Mouse (Mus musculus) ES-Bruce4 (cell line): Measurements from ENCODE around the gene Rab11fip5.

Source experiments
- CTCF ChIP-seq: IDR thresholded peaks from one replicate; pipeline ENCODE4 v1.8.1; 2011; ENCODE audit warnings: low read depth, low read length
- EP300 ChIP-seq: IDR thresholded peaks from 2 replicates; pipeline ENCODE4 v1.6.1; 2011; ENCODE audit warnings: low read depth, low read length; ENCODE audit not compliant: insufficient read depth
- POLR2A ChIP-seq: IDR thresholded peaks from one replicate; pipeline ENCODE4 v1.8.1; 2011; ENCODE audit warnings: low read length; ENCODE audit not compliant: insufficient read depth

GRCm38 (mm10) chr6:85304966-85305365 is 69.5 kb downstream of the Rab11fip5 start:
- TF ChIP-seq CTCF (no peak), POLR2A (no peak), EP300 (no peak)
